Comparison of ENCODE assay signal across 9 mouse cellular contexts in the genomic region with DNA sequence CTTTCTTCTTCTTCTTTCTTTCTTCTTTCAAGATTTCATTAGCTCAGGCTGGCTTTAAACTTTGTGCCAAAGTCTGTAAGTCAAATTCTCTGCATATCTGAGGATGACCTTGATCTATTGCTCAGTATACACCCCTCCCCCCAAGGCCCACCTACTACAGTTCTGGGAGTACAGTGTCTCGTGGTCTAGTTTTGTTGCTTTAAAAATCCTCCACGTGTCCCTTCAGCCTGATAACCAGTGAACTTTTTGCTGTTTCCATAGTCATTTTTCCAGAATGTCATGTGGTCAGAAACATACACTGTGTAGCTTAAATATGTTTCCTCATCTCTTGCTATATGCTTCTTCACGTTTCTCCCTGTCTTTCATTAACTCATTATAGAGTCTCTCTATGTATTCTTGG. TPM values are rescaled to one million over a fixed set of nuclear protein-coding genes. Genes with fewer than 3 reads are reported as not detected.
A peak's percentile ranks its signal among the peaks of the same experiment; 100 is the strongest.
DNase-seq lines count a peak whose midpoint lies in the region; ATAC-seq and TF ChIP-seq lines count a peak whose summit lies in the region.
"Had no signal": no experiment of that assay in that cellular context is flagged by ENCODE, and none has a peak within 500 bp of the region (broad histone marks: within the 10 kb centered on the region; RNA-seq: fewer than 3 reads in every experiment).

No protein-coding gene starts in this region.

- no peak for TF ChIP-seq CTCF in gastrocnemius, adult 2 months (IDR thresholded peaks at IDR 0.05)

- peak overlapping the region; percentile 78; the same call in 1 of the 2 replicates for H3K4me2 ChIP-seq in limb, embryonic 14.5 days (replicated peaks; ENCODE audit: low read depth, low read length, severe bottlenecking)
- peak overlapping the region; percentile 86 for H3K4me2 ChIP-seq in stomach, embryonic 16.5 days (ENCODE audit: low read depth, low read length)

- H3K27ac ChIP-seq in gastrocnemius, adult 2 months, result peak overlapping the region; percentile 96
- H3K27ac ChIP-seq in limb, embryonic 14.5 days (replicated peaks; ENCODE audit: low read depth, low read length), result no peak overlapping the region
- peak overlapping the region; percentile 38; the same call in 1 of the 2 replicates for H3K27ac ChIP-seq in stomach, embryonic 16.5 days (ENCODE audit: low read length)

- DNase-seq in gastrocnemius, adult 2 months, result no peak
- DNase-seq in gastrocnemius, postnatal 14 days, result no peak
- peak; percentile 35 for DNase-seq in ovary, adult 18-20 months (ENCODE audit: low spot score)
- DNase-seq in ovary, postnatal 36 days (ENCODE audit: low spot score), result no peak
- DNase-seq in limb, embryonic 14.5 days (ENCODE audit: low spot score), result no peak
- DNase-seq in thymus, postnatal 0 days (ENCODE audit: low spot score), result no peak
- DNase-seq in cerebellum, adult 11-12 months, result no peak
- DNase-seq: gastrocnemius, postnatal 10 days had no signal

- peaks cover 14% of the 10 kb centered on the region for H3K4me1 ChIP-seq in limb, embryonic 14.5 days (ENCODE audit: control insufficient read depth, insufficient read depth, low read length)
- peaks cover 26% of the 10 kb centered on the region for H3K4me1 ChIP-seq in stomach, embryonic 16.5 days (ENCODE audit: control insufficient read depth, insufficient read depth, low read length)

- H3K9ac ChIP-seq in limb, embryonic 14.5 days (ENCODE audit: low read depth, low read length, severe bottlenecking), result peak overlapping the region; percentile 99; the same call in 1 of the 2 replicates
- peak overlapping the region; percentile 99 for H3K9ac ChIP-seq in stomach, embryonic 16.5 days (ENCODE audit: low read length)

- intact Hi-C loops in gastrocnemius, adult 2 months (cut with DNase I), result loop anchor here (5.0 kb wide), 1 partner anchor 37 kb away; no protein-coding TSS in a partner anchor
- intact Hi-C loops in gastrocnemius, postnatal 14 days (cut with DNase I; ENCODE audit: low total_unique reads), result no loop called here

- 50% methylated on average over 3 of the region's 3 CpGs for WGBS in limb, embryonic 14.5 days
- 40% methylated on average over 3 of the region's 3 CpGs for WGBS in stomach, embryonic 16.5 days

- peak overlapping the region; percentile 98 for H3K4me3 ChIP-seq in gastrocnemius, adult 2 months
- H3K4me3 ChIP-seq in limb, embryonic 14.5 days (replicated peaks; ENCODE audit: low read length), result peak overlapping the region; percentile 98; the same call in 1 of the 2 replicates
- no peak overlapping the region for H3K4me3 ChIP-seq in stomach, embryonic 16.5 days (replicated peaks; ENCODE audit: low read length)

- no peak for TF ChIP-seq POLR2A in limb, embryonic 14.5 days (IDR thresholded peaks at IDR 0.05; ENCODE audit: borderline replicate concordance, extremely low read depth, insufficient read depth, insufficient read length)

- no peaks in the 10 kb centered on the region for H3K9me3 ChIP-seq in limb, embryonic 14.5 days (ENCODE audit: control insufficient read depth, low read length)
- no peaks in the 10 kb centered on the region for H3K9me3 ChIP-seq in stomach, embryonic 16.5 days (replicated peaks; ENCODE audit: control insufficient read depth, low read length)

- no peak for ATAC-seq in limb, embryonic 14.5 days (ENCODE audit: low FRiP score, low read depth)
- ATAC-seq in stomach, embryonic 16.5 days (ENCODE audit: insufficient read depth, low FRiP score), result no peak

- no peaks in the 10 kb centered on the region for H3K27me3 ChIP-seq in limb, embryonic 14.5 days (ENCODE audit: control insufficient read depth, insufficient read depth, low read length)
- no peaks in the 10 kb centered on the region for H3K27me3 ChIP-seq in stomach, embryonic 16.5 days (ENCODE audit: control insufficient read depth, insufficient read depth, low read length)

- H3K36me3 ChIP-seq in limb, embryonic 14.5 days (ENCODE audit: control insufficient read depth, insufficient read depth, low read length), result no peaks in the 10 kb centered on the region
- H3K36me3 ChIP-seq in stomach, embryonic 16.5 days (ENCODE audit: control insufficient read depth, insufficient read depth, low read length), result no peaks in the 10 kb centered on the region

RNA-seq across cellular contexts. Expression of gene Sppl3, which starts 1.0 kb away (rescaled TPM):
- total RNA-seq in gastrocnemius, adult 2 months (2021), result 10 to 100 TPM; 20.1 to 20.8 TPM
- 10 to 100 TPM; 24.5 to 28.6 TPM for total RNA-seq in gastrocnemius, postnatal 14 days (2021)
- polyA plus RNA-seq in limb, embryonic 14.5 days (2012; rRNA removed), result 100 and 143 TPM in 2 replicates
- polyA plus RNA-seq in limb, embryonic 14.5 days (2014; fragmentation: Nextera tagmentation; extraction: Ambion mirVana), result 42.7 and 74.3 TPM in 2 replicates
- 9.6 and 10.6 TPM in 2 replicates for polyA plus RNA-seq in stomach, embryonic 16.5 days (2015; fragmentation: Nextera tagmentation; extraction: Ambion mirVana)
- 15.2 and 22.3 TPM in 2 replicates for polyA plus RNA-seq in thymus, postnatal 0 days (2015; fragmentation: Nextera tagmentation; extraction: Ambion mirVana)

RNA-seq across cellular contexts. Expression of gene Hnf1a, which starts 39.1 kb away (rescaled TPM):
- not detected for total RNA-seq in gastrocnemius, adult 2 months (2021)
- not detected for total RNA-seq in gastrocnemius, postnatal 14 days (2021)
- 0.03 and 0.08 TPM in 2 replicates for polyA plus RNA-seq in limb, embryonic 14.5 days (2012; rRNA removed)
- 0.06 TPM in 1 of 2 replicates, not detected in the other for polyA plus RNA-seq in limb, embryonic 14.5 days (2014; fragmentation: Nextera tagmentation; extraction: Ambion mirVana)
- 8.7 and 9.8 TPM in 2 replicates for polyA plus RNA-seq in stomach, embryonic 16.5 days (2015; fragmentation: Nextera tagmentation; extraction: Ambion mirVana)
- 1.3 and 1.6 TPM in 2 replicates for polyA plus RNA-seq in thymus, postnatal 0 days (2015; fragmentation: Nextera tagmentation; extraction: Ambion mirVana)
- total RNA-seq: gastrocnemius, postnatal 10 days had no signal
